Mouse (Mus musculus) urinary bladder, adult 2 months (tissue): ENCODE measurements around the gene 2900011O08Rik. TPM values are rescaled to one million over a fixed set of nuclear protein-coding genes. Genes with fewer than 3 reads are reported as not detected.

ENCODE experiments used
- DNase-seq: peaks from one replicate; pipeline ENCODE4 v3.0.0; 2022; ENCODE audit warnings: low spot score
- polyA plus RNA-seq: library from polyadenylated mRNA; depleted of rRNA; stranded (reverse); fragments of >200 nt; gene quantifications from 2 replicates; pipeline ENCODE4 v1.2.3, GENCODE M21; 2012; rRNA removed

Gene 2900011O08Rik
- polyA plus RNA-seq, 1 experiment = 0.17 TPM

DNA sequence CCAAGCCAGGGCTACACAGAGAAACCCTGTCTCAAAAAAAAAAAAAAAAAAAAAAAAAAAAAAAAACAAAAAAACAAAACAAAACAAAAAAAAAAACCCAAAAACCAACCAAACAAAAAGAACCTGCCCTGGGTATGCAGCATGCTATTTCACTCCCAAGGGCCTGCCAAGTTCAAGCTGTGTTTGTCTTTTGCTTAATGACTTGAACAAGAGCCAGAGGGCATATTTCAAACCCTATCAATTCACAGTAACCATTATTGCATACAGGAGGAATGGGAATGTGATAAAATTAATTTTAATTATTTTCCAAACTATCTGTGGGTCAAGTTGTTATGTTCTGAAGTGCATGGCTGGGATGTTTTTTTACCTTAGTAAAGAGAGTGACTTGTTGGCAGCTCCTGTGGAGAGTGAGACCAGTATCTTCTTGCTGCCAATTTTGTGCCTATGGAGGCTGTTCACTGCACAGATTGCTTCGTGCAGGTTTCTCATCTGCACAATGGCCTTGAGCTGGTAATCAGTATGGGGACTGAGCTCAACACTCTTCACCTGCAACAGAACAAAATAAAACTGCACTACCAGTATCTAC is 151.7 kb downstream of the 2900011O08Rik start:
- DNase-seq = no peak

- DNase-seq = no peak
These were observed 152.7 kb downstream of the 2900011O08Rik start for GRCm38 (mm10) chr16:14139106-14139505.

- DNase-seq = no peak
These were observed 156.9 kb downstream of the 2900011O08Rik start for GRCm38 (mm10) chr16:14143298-14143697.

- no peak for DNase-seq
These were observed 161.3 kb downstream of the 2900011O08Rik start for GRCm38 (mm10) chr16:14147712-14148111.

Other genes starting within 250 kb of the 2900011O08Rik start
- gene Rrn3, start 205.9 kb upstream of the 2900011O08Rik start, polyA plus RNA-seq = 21.9 and 24.7 TPM in 2 replicates
- 98.6 and 103 TPM in 2 replicates for gene Ntan1, start 167.8 kb upstream of the 2900011O08Rik start, polyA plus RNA-seq
- gene Pdxdc1, start 83.5 kb upstream of the 2900011O08Rik start, polyA plus RNA-seq = 80.6 and 108 TPM in 2 replicates
- gene Mpv17l, start 83.4 kb upstream of the 2900011O08Rik start, polyA plus RNA-seq = 3.9 TPM in 2 replicates
- not detected in 2 replicates for gene Ifitm7, start 284 bp downstream of the 2900011O08Rik start, polyA plus RNA-seq
- 45.3 and 48.5 TPM in 2 replicates for gene Nde1, start 176.7 kb downstream of the 2900011O08Rik start, polyA plus RNA-seq
- 15.0 and 22.5 TPM in 2 replicates for gene Marf1, start 176.7 kb downstream of the 2900011O08Rik start, polyA plus RNA-seq